Mouse (Mus musculus) thymus, adult 2 months (tissue): ENCODE results near the gene Btf3.

Experiments
- CTCF ChIP-seq: fragments of 200-500 bp; IDR thresholded peaks from 2 replicates; pipeline ENCODE4 v1.5.1; 2012; ENCODE audit warnings: mild to moderate bottlenecking, control low read depth, low read length, moderate library complexity, borderline replicate concordance; ENCODE audit not compliant: control insufficient read depth, poor library complexity, insufficient read depth; ENCODE audit errors: extremely low read depth
- POLR2A ChIP-seq: fragments of 200-500 bp; IDR thresholded peaks from 2 replicates; pipeline ENCODE4 v1.6.1; 2012; ENCODE audit warnings: mild to moderate bottlenecking, low read length, control low read depth, moderate library complexity; ENCODE audit not compliant: control insufficient read depth, poor library complexity, insufficient read depth; ENCODE audit errors: extremely low read depth

- TF ChIP-seq CTCF: no peak
- TF ChIP-seq POLR2A: no peak
Measured at GRCm38 (mm10) chr13:98306852-98307475, 9.8 kb downstream of the Btf3 start.
